Mouse (Mus musculus) retina, postnatal 7 days (tissue): ENCODE data around the gene Rpusd3.
A peak's percentile ranks its signal among the peaks of the same experiment; 100 is the strongest.

Experiments
- DNase-seq: peaks from one replicate; pipeline ENCODE4 v3.0.0-alpha.2; 2012; ENCODE audit warnings: low read depth, low spot score

Rpusd3 gene

GRCm38 (mm10) chr6:113429965-113430364 is 10.8 kb upstream of the Rpusd3 start:
- DNase-seq: no peak

GRCm38 (mm10) chr6:113428006-113428405 is 8.9 kb upstream of the Rpusd3 start:
- DNase-seq: no peak

- DNase-seq: peak; percentile 40
Observed at GRCm38 (mm10) chr6:113427397-113427796, 8.3 kb upstream of the Rpusd3 start.

- no peak for DNase-seq
Observed at GRCm38 (mm10) chr6:113426696-113427095, 7.6 kb upstream of the Rpusd3 start.

GRCm38 (mm10) chr6:113424187-113424586 is 5.0 kb upstream of the Rpusd3 start:
- no peak for DNase-seq

- DNase-seq: no peak
Observed at GRCm38 (mm10) chr6:113423000-113423399, 3.9 kb upstream of the Rpusd3 start.

- DNase-seq: no peak
Observed at GRCm38 (mm10) chr6:113418441-113419198, 520 bp downstream of the Rpusd3 start.

- no peak for DNase-seq
Observed at GRCm38 (mm10) chr6:113416416-113416815, 2.7 kb downstream of the Rpusd3 start.

- no peak for DNase-seq
Observed at GRCm38 (mm10) chr6:113410001-113410400, 9.1 kb downstream of the Rpusd3 start.

GRCm38 (mm10) chr6:113406683-113407082 is 12.5 kb downstream of the Rpusd3 start:
- DNase-seq: no peak

- DNase-seq: no peak
Observed at GRCm38 (mm10) chr6:113405483-113405882, 13.7 kb downstream of the Rpusd3 start.

GRCm38 (mm10) chr6:113404649-113405448 is 14.3 kb downstream of the Rpusd3 start:
- DNase-seq: no peak

GRCm38 (mm10) chr6:113402094-113402493 is 17.0 kb downstream of the Rpusd3 start:
- DNase-seq: no peak

GRCm38 (mm10) chr6:113396270-113397030 is 22.7 kb downstream of the Rpusd3 start:
- no peak for DNase-seq

GRCm38 (mm10) chr6:113395501-113395900 is 23.6 kb downstream of the Rpusd3 start:
- no peak for DNase-seq

- no peak for DNase-seq
Observed at GRCm38 (mm10) chr6:113394811-113395210, 24.3 kb downstream of the Rpusd3 start.

GRCm38 (mm10) chr6:113393951-113394350 is 25.2 kb downstream of the Rpusd3 start:
- DNase-seq: no peak

GRCm38 (mm10) chr6:113392387-113393071 is 26.6 kb downstream of the Rpusd3 start:
- DNase-seq: peak; percentile 46

- no peak for DNase-seq
Observed at GRCm38 (mm10) chr6:113392015-113392386, 27.1 kb downstream of the Rpusd3 start.

GRCm38 (mm10) chr6:113390715-113391114 is 28.4 kb downstream of the Rpusd3 start:
- DNase-seq: no peak

- DNase-seq: no peak
Observed at GRCm38 (mm10) chr6:113388960-113389359, 30.2 kb downstream of the Rpusd3 start, which contains the start of gene Ttll3. Ttll3 (plus strand) TSS chr6:113389260.
